Mouse (Mus musculus) v-Abl transformed pro-B cells (cell line): Measurements from ENCODE around the gene Arpc2.

Experiments
- in situ Hi-C, 2 experiments: fragments of 400-800 bp; cut with MboI; formaldehyde crosslinking; loops; one replicate each; pipeline ENCODE4 v1.15.1; 2025; ENCODE audit not compliant: unreplicated experiment in 2 of 2

Arpc2 gene

GRCm38 (mm10) chr1:74235938-74236589 is at the start of gene Arpc2:
Arpc2 (plus strand) TSS chr1:74236084.
- in situ Hi-C loops = loop anchor here in 1 of 2 experiments (5.0 to 25.0 kb wide), 2 partner anchors 156 to 1999 kb away; partner anchors contain the start of gene Ctdsp1

GRCm38 (mm10) chr1:74190471-74190870 is 45.4 kb upstream of the Arpc2 start:
- in situ Hi-C loops = no loop called here

- in situ Hi-C loops = no loop called here
These were observed 43.2 kb upstream of the Arpc2 start for GRCm38 (mm10) chr1:74192711-74193110.

- in situ Hi-C loops = no loop called here
These were observed 41.4 kb upstream of the Arpc2 start, which contains the start of gene Cxcr1 for GRCm38 (mm10) chr1:74194445-74194844. Cxcr1 (minus strand) TSS chr1:74194631.

DNA sequence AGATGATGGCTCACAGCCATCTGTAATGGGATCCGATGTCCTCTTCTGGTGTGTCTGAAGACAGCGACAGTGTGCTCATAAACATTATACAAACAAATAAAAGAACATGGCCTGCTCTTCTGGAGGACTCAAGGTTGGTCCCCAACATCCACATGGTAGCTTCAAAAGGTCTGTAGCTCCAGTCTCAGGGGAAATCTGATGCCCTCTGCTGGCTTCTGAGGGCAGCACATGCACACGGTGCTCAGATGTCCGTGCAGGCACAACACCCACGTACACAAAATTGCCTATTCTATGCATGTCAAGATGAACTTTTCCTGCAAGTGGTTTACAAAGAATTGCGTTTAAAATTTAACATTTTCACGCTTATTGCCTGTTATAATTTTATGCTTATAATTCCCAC is 39.9 kb upstream of the Arpc2 start:
- in situ Hi-C loops = loop anchor here in 1 of 2 experiments (5.0 kb wide), 1 partner anchor 299 kb away; no protein-coding TSS in a partner anchor

- in situ Hi-C loops = loop anchor here in 1 of 2 experiments (5.0 kb wide), 1 partner anchor 300 kb away; no protein-coding TSS in a partner anchor
These were observed 39.1 kb upstream of the Arpc2 start for GRCm38 (mm10) chr1:74196621-74197419.

GRCm38 (mm10) chr1:74197726-74198470 is 38.0 kb upstream of the Arpc2 start:
- in situ Hi-C loops = loop anchor here in 1 of 2 experiments (5.0 kb wide), 1 partner anchor 301 kb away; no protein-coding TSS in a partner anchor

- in situ Hi-C loops = loop anchor here in 1 of 2 experiments (5.0 kb wide), 1 partner anchor 302 kb away; no protein-coding TSS in a partner anchor
These were observed 36.8 kb upstream of the Arpc2 start for GRCm38 (mm10) chr1:74199046-74199445.

GRCm38 (mm10) chr1:74201048-74201844 is 34.6 kb upstream of the Arpc2 start:
- in situ Hi-C loops = loop anchor here (5.0 to 10.0 kb wide), 3 partner anchors 84 to 246 kb away; partner anchors contain the start of genes Aamp (in 2 of the 2), Pnkd (in 2 of the 2) and Catip (in 1 of the 2)

GRCm38 (mm10) chr1:74203457-74203856 is 32.4 kb upstream of the Arpc2 start:
- in situ Hi-C loops = loop anchor here (5.0 to 10.0 kb wide), 3 partner anchors 81 to 244 kb away; partner anchors contain the start of genes Aamp (in 2 of the 2), Pnkd (in 2 of the 2) and Catip (in 1 of the 2)

- in situ Hi-C loops = loop anchor here (5.0 to 10.0 kb wide), 4 partner anchors 79 to 246 kb away; partner anchors contain the start of genes Aamp (in 2 of the 2), Pnkd (in 2 of the 2) and Catip (in 1 of the 2)
These were observed 30.0 kb upstream of the Arpc2 start for GRCm38 (mm10) chr1:74205881-74206280.

DNA sequence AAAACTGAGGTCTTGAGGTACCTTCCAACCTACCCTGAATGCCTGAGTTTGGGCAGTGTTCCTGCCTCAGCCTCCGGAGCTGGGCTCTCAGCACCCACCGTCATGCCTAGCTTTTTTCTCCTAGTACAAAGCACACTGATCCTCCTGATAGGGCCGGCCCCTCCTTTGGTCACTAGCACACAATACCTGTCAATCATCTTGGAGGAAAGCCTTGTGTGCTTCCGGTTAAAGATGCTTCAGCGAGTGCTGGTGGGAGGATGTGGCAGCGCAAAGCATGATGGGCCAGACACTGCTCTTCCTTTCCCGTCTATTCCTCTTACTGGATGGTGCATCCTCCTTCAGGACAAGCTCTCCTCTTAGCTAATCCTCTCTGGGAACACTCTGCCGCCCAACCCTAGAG is 29.2 kb upstream of the Arpc2 start:
- in situ Hi-C loops = loop anchor here (5.0 to 10.0 kb wide), 4 partner anchors 78 to 246 kb away; partner anchors contain the start of genes Aamp (in 2 of the 2), Pnkd (in 2 of the 2) and Catip (in 1 of the 2)

- in situ Hi-C loops = loop anchor here (5.0 to 10.0 kb wide), 4 partner anchors 77 to 244 kb away; partner anchors contain the start of genes Aamp (in 2 of the 2), Pnkd (in 2 of the 2) and Catip (in 1 of the 2)
These were observed 28.0 kb upstream of the Arpc2 start for GRCm38 (mm10) chr1:74207906-74208305.

GRCm38 (mm10) chr1:74208941-74209340 is 26.9 kb upstream of the Arpc2 start:
- in situ Hi-C loops = loop anchor here (5.0 to 10.0 kb wide), 4 partner anchors 76 to 243 kb away; partner anchors contain the start of genes Aamp (in 2 of the 2), Pnkd (in 2 of the 2) and Catip (in 1 of the 2)

DNA sequence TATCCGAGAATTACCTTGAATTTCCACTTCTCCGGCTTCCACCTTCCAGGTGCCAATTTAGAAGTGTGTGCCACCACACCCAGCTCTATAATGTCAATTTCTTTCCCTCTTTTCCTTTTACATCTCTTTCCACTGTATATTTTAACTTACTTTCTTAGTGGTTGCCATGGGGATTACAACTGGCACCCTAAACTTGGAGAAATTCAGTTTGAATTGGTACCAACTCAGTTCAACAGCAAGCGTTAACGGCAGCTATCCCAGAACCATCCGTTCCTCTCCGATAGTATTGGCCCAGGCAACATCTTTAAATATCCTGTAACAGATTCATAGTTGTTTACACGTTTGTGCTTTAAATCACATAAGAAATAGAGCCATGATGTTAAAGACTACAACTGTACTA is 16.0 kb upstream of the Arpc2 start:
- in situ Hi-C loops = no loop called here

DNA sequence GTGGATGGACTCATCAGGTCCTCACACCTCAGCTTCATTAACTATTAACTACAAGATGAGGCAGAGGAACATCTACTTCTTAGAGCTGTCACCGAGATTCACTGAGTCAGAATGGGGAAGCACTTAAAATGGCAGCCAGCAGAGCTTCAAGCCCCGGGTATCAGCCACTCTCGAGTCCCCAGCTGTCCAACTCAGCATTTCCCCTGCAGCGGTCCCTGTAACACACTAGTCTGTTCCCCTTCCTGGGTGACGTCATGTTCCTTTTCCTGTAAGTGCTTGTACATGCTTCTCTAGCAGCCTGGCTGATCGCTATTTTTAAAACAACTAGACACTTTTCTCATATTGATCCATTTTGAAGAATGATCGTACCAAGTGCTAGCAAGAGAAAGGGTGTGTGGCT is 8.6 kb upstream of the Arpc2 start:
- in situ Hi-C loops = loop anchor here in 1 of 2 experiments (25.0 kb wide), 1 partner anchor 1990 kb away; no protein-coding TSS in a partner anchor

DNA sequence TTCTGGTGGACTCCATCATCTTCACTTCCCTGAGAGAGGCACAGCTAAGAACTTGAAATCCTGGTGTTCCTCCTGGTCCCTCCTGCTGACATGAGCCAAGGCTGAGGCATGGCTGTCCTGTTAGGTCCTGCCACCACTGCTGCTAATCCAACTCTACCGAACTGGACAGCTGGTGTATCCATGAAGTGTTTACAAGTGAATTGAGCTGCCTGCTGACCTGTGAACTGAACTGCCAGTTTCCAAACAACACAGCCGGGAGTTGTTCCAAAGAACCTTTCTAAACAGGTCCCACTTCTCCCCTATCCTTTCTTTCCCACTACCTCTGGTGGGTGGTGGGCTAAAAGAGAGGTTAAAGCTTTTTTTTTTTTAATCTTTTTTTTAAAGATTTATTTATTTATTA is 5.9 kb upstream of the Arpc2 start:
- in situ Hi-C loops = loop anchor here in 1 of 2 experiments (25.0 kb wide), 1 partner anchor 1993 kb away; no protein-coding TSS in a partner anchor

DNA sequence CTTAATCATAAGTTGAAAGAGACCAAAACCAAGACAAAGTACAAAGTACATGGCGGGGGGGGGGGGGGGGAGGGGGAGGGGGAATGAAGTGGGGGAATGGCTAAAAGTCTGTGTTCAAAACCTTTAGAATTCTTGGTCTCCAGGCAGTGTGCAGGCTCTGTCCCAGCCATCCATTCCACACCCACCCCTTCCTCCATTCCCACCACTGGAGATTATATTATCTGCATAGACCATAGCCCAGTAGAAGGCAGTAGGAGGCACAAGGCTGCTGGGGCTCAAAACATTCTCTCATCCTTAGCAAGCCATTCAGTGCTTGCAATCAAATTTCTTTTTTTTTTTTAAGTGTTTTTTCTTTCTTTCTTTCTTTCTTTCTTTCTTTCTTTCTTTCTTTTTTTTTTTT is 4.9 kb upstream of the Arpc2 start:
- in situ Hi-C loops = loop anchor here in 1 of 2 experiments (25.0 kb wide), 1 partner anchor 1994 kb away; no protein-coding TSS in a partner anchor
